Mouse (Mus musculus): ENCODE results near the gene Atp1b3.

DNA sequence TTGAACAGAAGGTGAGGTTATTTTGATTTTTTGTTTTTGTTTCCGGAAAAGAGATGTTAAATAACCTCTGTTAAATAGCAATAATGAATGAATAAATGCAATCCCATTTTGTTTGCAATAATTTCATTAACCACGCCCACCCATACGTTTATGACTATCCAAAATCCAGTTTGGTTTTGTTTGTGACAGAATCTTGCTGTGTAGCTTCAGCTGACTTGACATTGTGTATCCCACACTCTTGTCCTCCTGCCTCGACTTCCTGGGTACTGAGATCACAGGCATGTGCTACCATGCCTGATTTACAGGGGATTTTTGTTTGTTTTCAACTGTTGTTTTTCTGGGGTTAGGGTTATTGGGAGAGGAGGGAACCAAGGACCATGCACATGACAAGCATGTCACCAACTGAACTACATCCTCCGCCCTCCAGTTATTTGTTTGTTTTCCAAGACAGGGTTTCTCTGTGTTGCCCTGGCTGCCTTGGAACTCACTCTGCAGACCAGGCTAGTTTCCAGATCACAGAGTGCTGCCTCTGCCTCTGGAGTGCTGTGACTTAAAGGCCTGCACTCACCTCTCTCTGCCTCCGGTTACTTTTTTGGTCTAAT lies 1.1 kb upstream of the Atp1b3 start:
- no peak for TF ChIP-seq CTCF (IDR thresholded peaks at IDR 0.05; ENCODE audit: borderline replicate concordance, insufficient read depth, low read depth, low read length)
- TF ChIP-seq POLR2A (IDR thresholded peaks at IDR 0.05; ENCODE audit: borderline replicate concordance, insufficient read depth, low read length): no peak

Data from cerebellum, adult 2 months (tissue).